ENCODE assay signal across 22 mouse cellular contexts in genomic region chr16:65829096-65829495, GRCm38 (mm10). TPM values are rescaled to one million over a fixed set of nuclear protein-coding genes. Genes with fewer than 3 reads are reported as not detected.
DNase-seq lines count a peak whose midpoint lies in the region; ATAC-seq and TF ChIP-seq lines count a peak whose summit lies in the region.
"Had no signal": no experiment of that assay in that cellular context is flagged by ENCODE, and none has a peak within 500 bp of the region (broad histone marks: within the 10 kb centered on the region; RNA-seq: fewer than 3 reads in every experiment).

No protein-coding gene starts in this region.

- ATAC-seq in intestine, postnatal 0 days: peak; percentile 81
- ATAC-seq: forebrain, embryonic 13.5 days; forebrain, embryonic 15.5 days had no signal

- TF ChIP-seq CTCF in testis, adult 2 months (IDR thresholded peaks at IDR 0.05; ENCODE audit: control insufficient read depth, insufficient read depth, insufficient replicate concordance, low read depth, low read length): no peak
- TF ChIP-seq CTCF in intestine, postnatal 0 days (IDR thresholded peaks at IDR 0.05; ENCODE audit: low read depth): no peak

- H3K4me3 ChIP-seq in testis, adult 2 months (ENCODE audit: control insufficient read depth, low read depth, low read length): peak overlapping the region; percentile 81
- H3K4me3 ChIP-seq in intestine, postnatal 0 days (ENCODE audit: low read depth, low read length): no peak overlapping the region
- H3K4me3 ChIP-seq: embryonic facial prominence, embryonic 13.5 days; embryonic facial prominence, embryonic 15.5 days; forebrain, embryonic 13.5 days; forebrain, embryonic 15.5 days had no signal

- H3K27me3 ChIP-seq in testis, adult 2 months (ENCODE audit: control insufficient read depth, insufficient read depth, low read length): no peaks in the 10 kb centered on the region
- no peaks in the 10 kb centered on the region for H3K27me3 ChIP-seq in intestine, postnatal 0 days (replicated peaks; ENCODE audit: control insufficient read depth, insufficient read depth, low read length)
- H3K27me3 ChIP-seq: embryonic facial prominence, embryonic 13.5 days; embryonic facial prominence, embryonic 15.5 days; forebrain, embryonic 13.5 days; forebrain, embryonic 15.5 days had no signal

- no peak overlapping the region for H3K4me2 ChIP-seq in intestine, postnatal 0 days (replicated peaks; ENCODE audit: low read depth)
- H3K4me2 ChIP-seq: embryonic facial prominence, embryonic 13.5 days; embryonic facial prominence, embryonic 15.5 days; forebrain, embryonic 13.5 days; forebrain, embryonic 15.5 days had no signal

- no peak overlapping the region for H3K9ac ChIP-seq in intestine, postnatal 0 days (ENCODE audit: low read depth, low read length)
- H3K9ac ChIP-seq: embryonic facial prominence, embryonic 13.5 days; embryonic facial prominence, embryonic 15.5 days; forebrain, embryonic 13.5 days; forebrain, embryonic 15.5 days had no signal

- peak overlapping the region; percentile 44 for H3K27ac ChIP-seq in testis, adult 2 months (ENCODE audit: control insufficient read depth, insufficient read depth, low read depth, low read length)
- no peak overlapping the region for H3K27ac ChIP-seq in intestine, postnatal 0 days (ENCODE audit: low read depth, low read length)
- H3K27ac ChIP-seq: embryonic facial prominence, embryonic 13.5 days; embryonic facial prominence, embryonic 15.5 days; forebrain, embryonic 13.5 days; forebrain, embryonic 15.5 days had no signal

- no peaks in the 10 kb centered on the region; the same call in 1 of the 2 replicates for H3K4me1 ChIP-seq in testis, adult 2 months (ENCODE audit: control insufficient read depth, insufficient read depth, low read length)
- no peaks in the 10 kb centered on the region for H3K4me1 ChIP-seq in intestine, postnatal 0 days (replicated peaks; ENCODE audit: control insufficient read depth, insufficient read depth, low read length)
- H3K4me1 ChIP-seq: forebrain, embryonic 13.5 days; forebrain, embryonic 15.5 days had no signal

- DNase-seq in heart, adult 11 months: peak; percentile 88
- no peak for DNase-seq in heart, postnatal 25 days (ENCODE audit: low spot score)
- no peak for DNase-seq in testis, postnatal 14 days (ENCODE audit: low spot score)
- no peak for DNase-seq in urinary bladder, postnatal 25 days (ENCODE audit: low spot score)
- DNase-seq: adrenal gland, adult 2 months; adrenal gland, postnatal 10 days; adrenal gland, postnatal 25 days; cerebellum, adult 11 months; cerebellum, adult 18-20 months; cerebellum, adult 8-10 months; cerebellum, adult 9-11 months; cerebellum, postnatal 14 days; cerebellum, postnatal 36 days; embryo, embryonic 11 days had no signal

- 73% methylated on average over 6 of the region's 6 CpGs for WGBS in intestine, postnatal 0 days

- no peaks in the 10 kb centered on the region for H3K9me3 ChIP-seq in intestine, postnatal 0 days (ENCODE audit: control insufficient read depth)
- H3K9me3 ChIP-seq: embryonic facial prominence, embryonic 13.5 days; embryonic facial prominence, embryonic 15.5 days; forebrain, embryonic 13.5 days; forebrain, embryonic 15.5 days had no signal

- intact Hi-C loops in heart, postnatal 25 days (cut with DNase I): no loop called here

- TF ChIP-seq POLR2A in testis, adult 2 months (IDR thresholded peaks at IDR 0.05; ENCODE audit: control insufficient read depth, low read depth, low read length): no peak

- no peaks in the 10 kb centered on the region for H3K36me3 ChIP-seq in testis, adult 2 months (ENCODE audit: control insufficient read depth, insufficient read depth, low read length)
- no peaks in the 10 kb centered on the region for H3K36me3 ChIP-seq in intestine, postnatal 0 days (ENCODE audit: control insufficient read depth, insufficient read depth)
- H3K36me3 ChIP-seq: embryonic facial prominence, embryonic 15.5 days; forebrain, embryonic 15.5 days had no signal

RNA-seq across cellular contexts. Expression of gene Vgll3, which starts 14.0 kb away (rescaled TPM):
- total RNA-seq in heart, postnatal 25 days (2021): 1 to 10 TPM; 3.5 to 6.0 TPM
- polyA plus RNA-seq in testis, adult 2 months (2012; rRNA removed): 15.3 and 16.9 TPM in 2 replicates
- polyA plus RNA-seq in intestine, postnatal 0 days (2015; fragmentation: Nextera tagmentation; extraction: Ambion mirVana): 1.9 TPM in 2 replicates
- total RNA-seq: common myeloid progenitor, adult 5-6 weeks; MEL had no signal
